Mouse (Mus musculus): Measurements from ENCODE around the gene Med13l. TPM values are rescaled to one million over a fixed set of nuclear protein-coding genes. Genes with fewer than 3 reads are reported as not detected.

Med13l gene
- total RNA-seq, 2 experiments from 2014 or later: 101 to 104 TPM

DNA sequence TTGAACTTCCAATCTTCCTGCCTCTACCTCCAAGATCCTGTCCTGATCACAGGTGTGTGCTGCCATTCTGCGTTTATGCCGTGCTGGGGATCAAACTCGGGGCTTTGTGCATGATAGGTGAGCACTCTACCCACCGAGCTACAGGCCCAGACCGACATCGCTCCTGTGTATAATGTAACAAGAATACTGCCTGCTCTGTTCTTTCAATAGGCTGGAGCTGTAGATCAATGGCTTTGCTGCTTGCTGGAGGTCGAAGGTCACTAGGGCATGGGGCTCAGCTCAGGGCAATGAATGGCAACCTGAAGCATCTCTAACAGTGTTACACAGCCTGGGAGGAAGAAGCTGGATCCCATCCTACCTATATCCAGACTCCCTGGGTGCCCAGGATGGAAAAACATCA is 241.6 kb downstream of the Med13l start:
- intact Hi-C loops (cut with DNase I): no loop called here
- no peak for DNase-seq (ENCODE audit: low spot score in 2 of 2)

DNA sequence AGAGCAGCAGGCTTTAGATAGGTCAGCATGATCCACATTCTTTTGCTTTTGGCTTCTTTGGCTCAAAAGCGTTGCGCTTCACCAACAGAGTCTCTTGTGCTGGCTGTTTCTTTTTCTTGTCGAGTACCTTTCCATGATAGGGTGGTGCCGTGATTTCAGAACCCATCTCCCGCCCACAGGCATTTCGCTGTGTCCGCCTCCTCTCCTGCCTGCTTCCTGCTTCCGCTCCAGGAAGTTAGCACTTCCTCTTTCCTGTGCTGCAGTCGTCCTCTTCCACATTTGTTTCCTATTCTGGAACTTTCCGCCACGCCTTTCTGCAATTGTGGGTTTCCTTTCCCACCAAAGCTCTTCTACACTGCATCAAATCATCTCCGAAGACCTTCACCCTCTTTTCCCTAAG is 248.5 kb downstream of the Med13l start:
- DNase-seq (ENCODE audit: low spot score in 2 of 2): no peak
- intact Hi-C loops (cut with DNase I): no loop called here

DNA sequence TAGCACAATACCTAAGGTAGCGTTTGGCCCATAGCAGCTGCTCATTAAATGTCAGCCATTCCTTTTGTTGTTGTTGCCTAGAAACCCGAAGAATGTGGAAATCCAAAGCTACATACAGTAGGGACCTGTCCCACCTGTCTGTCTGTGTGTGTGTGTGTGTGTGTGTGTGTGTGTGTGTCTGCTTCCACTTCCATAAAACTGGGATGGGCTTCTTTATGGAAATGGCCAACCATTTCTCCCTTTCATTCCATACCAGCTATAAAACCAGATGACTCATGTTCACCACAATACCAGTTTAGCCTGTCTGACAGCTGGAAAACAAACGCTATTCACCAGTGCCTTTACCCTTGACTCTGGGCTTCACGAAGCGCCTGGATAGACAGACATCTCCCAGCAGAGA is 249.1 kb downstream of the Med13l start:
- intact Hi-C loops (cut with DNase I): no loop called here
- DNase-seq (ENCODE audit: low spot score in 2 of 2): no peak

DNA sequence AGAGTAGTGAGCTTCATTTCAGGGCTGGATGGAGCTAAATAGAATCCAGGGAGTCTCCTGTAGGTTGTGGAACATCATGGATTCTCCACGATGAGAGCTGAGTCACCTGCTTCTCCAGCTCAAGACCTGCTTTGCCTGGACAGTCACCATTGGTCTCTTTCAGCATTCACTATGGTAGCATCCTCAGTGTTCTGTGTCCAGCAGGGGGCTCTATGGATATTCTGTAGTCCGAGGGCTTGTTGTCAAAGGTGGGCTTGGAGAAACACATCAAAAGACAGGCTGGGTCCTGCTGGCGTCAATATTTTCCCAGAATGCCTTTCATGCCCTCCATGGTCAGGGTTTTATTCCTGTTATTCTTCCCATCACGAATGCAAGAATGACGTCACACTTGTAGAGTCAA is 251.2 kb downstream of the Med13l start:
- intact Hi-C loops (cut with DNase I): no loop called here

DNA sequence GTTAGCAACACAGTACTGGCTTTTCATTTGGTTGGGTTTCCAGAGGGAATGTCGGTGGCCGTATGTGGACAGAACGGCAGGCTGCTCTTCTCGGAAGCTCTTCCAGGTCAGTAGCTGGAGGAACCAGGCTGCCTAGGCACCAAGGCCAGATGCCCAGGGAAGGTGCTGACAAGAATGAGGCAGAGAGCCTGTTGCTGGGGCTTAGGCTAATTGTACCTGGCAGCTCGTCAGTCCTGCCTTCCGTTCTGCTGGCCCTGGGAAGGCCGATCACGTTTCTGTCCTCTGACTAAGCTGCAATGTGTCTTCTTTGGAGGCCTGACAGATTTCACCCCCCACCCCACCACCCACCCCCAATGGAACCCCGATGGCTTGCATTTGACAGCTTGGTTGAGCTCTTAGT is 251.9 kb downstream of the Med13l start:
- intact Hi-C loops (cut with DNase I): no loop called here
- no peak for DNase-seq (ENCODE audit: low spot score in 2 of 2)

More for the DNA sequence above, 251.2 kb downstream of the Med13l start:
- DNase-seq (ENCODE audit: low spot score in 2 of 2): no peak

DNA sequence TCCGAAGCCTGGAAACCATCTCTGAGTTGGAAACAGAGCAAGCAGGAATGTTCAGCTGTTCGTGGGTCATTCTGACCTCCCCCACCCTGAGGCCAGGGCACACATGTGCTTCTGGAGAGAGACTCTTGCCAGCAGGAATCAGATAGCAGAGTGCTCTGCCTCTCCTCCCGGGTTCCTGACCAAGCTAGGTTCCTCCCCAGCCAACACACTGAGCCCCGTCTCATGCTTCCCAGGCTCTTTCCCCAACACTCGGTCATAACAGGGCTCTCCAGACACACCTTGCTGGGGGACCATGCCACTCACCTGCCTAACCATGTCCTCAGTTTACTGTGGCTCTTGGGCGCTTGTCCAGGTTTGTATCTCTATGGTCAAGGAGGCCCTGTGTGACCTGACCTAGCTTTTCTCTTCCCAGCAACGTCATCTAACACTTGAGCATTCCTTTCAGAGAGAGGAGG is 252.5 kb downstream of the Med13l start:
- no peak for DNase-seq (ENCODE audit: low spot score in 2 of 2)
- intact Hi-C loops (cut with DNase I): no loop called here

DNA sequence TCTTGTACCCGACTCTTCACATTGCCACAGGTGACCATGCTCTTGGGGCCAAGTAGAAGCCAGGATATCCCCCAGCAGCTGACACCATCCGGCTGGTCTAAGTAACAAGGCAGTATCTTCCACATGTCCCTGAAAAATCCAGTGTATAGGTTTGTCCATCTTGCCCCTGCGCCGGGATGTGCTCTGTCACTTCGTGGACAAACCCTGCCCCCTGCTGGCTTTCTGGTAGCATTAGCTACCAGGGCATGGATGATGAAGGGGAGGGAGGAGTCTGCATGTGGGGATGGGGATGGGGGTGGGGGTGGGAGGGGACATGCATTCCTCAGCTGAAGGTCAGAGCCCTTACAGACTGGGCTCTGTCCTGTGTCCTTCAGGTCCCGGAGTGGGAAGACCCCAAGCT is 253.6 kb downstream of the Med13l start:
- intact Hi-C loops (cut with DNase I): no loop called here
- no peak for DNase-seq (ENCODE audit: low spot score in 2 of 2)
